Mouse (Mus musculus) lung, postnatal 0 days (tissue): ENCODE results near the gene C330021F23Rik.

Experiments
- CTCF ChIP-seq: IDR thresholded peaks from 2 replicates; pipeline ENCODE4 v1.5.1; 2016; ENCODE audit warnings: antibody characterized with exemption, mild to moderate bottlenecking
- EP300 ChIP-seq: IDR thresholded peaks from 2 replicates; pipeline ENCODE4 v1.6.1; 2016; ENCODE audit warnings: antibody characterized with exemption, mild to moderate bottlenecking, control low read depth

GRCm38 (mm10) chr8:3552240-3552639 lies 15.6 kb upstream of the C330021F23Rik start:
- TF ChIP-seq CTCF (no peak), EP300 (no peak)
